Mouse (Mus musculus): ENCODE measurements around the gene Vipr2. TPM values are rescaled to one million over a fixed set of nuclear protein-coding genes. Genes with fewer than 3 reads are reported as not detected.

The Vipr2 gene
- polyA plus RNA-seq, 1 experiment from 2014 or later, result 0.64 TPM

- Histone ChIP-seq H3K4me2 (ENCODE audit: low read depth, low read length) (no peak overlapping the region), H3K27me3 (ENCODE audit: control insufficient read depth, insufficient read depth, low read length) (no peaks in the 10 kb centered on the region), H3K9ac (ENCODE audit: low read length) (no peak overlapping the region), H3K27ac (ENCODE audit: low read length) (no peak overlapping the region), H3K4me3 (ENCODE audit: low read length) (no peak overlapping the region), H3K9me3 (replicated peaks; ENCODE audit: control insufficient read depth, low read length) (no peaks in the 10 kb centered on the region), H3K4me1 (ENCODE audit: control insufficient read depth, insufficient read depth, low read length) (no peaks in the 10 kb centered on the region), H3K36me3 (ENCODE audit: control insufficient read depth, insufficient read depth) (no peaks in the 10 kb centered on the region)
- no peak for ATAC-seq (replicated peaks; ENCODE audit: extremely low read depth, insufficient read depth, low FRiP score)
- WGBS, result 78% methylated on average over 2 of the region's 2 CpGs
Observed at GRCm38 (mm10) chr12:116159695-116160094, 82.2 kb downstream of the Vipr2 start.

DNA sequence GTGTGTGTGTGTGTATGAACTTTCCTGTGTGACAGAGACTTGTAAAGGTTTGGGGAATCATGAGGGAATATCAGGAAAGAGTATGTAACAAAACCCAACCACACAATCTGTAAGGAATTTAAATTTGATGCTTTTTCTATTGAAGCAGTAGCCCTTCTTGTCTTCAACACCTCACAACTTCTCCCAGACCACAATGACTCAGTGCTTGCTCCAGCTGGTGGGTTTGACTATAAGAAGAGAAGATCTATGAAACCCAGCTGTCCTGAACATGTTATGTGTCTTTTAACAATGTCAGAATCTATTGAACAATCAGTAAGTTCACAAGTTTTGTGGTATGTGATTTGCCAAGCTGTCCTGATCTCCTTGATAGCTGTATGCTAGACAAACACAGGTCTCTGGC is 87.8 kb downstream of the Vipr2 start:
- no peak overlapping the region for H3K9ac ChIP-seq (ENCODE audit: low read length)

GRCm38 (mm10) chr12:116169666-116170065 is 92.1 kb downstream of the Vipr2 start:
- Histone ChIP-seq H3K27ac (ENCODE audit: low read length) (no peak overlapping the region), H3K9me3 (replicated peaks; ENCODE audit: control insufficient read depth, low read length) (no peaks in the 10 kb centered on the region), H3K4me3 (ENCODE audit: low read length) (no peak overlapping the region), H3K9ac (ENCODE audit: low read length) (no peak overlapping the region), H3K4me2 (ENCODE audit: low read depth, low read length) (no peak overlapping the region), H3K4me1 (ENCODE audit: control insufficient read depth, insufficient read depth, low read length) (no peaks in the 10 kb centered on the region), H3K27me3 (ENCODE audit: control insufficient read depth, insufficient read depth, low read length) (peaks cover 2% of the 10 kb centered on the region; the same call in 1 of the 2 replicates), H3K36me3 (ENCODE audit: control insufficient read depth, insufficient read depth) (no peaks in the 10 kb centered on the region)
- ATAC-seq (replicated peaks; ENCODE audit: extremely low read depth, insufficient read depth, low FRiP score), result no peak; the same call in 1 of the 2 replicates
- WGBS, result 51% methylated on average over 5 of the region's 5 CpGs

More for the DNA sequence above, 87.8 kb downstream of the Vipr2 start:
- Histone ChIP-seq H3K4me3 (ENCODE audit: low read length) (no peak overlapping the region), H3K9me3 (replicated peaks; ENCODE audit: control insufficient read depth, low read length) (no peaks in the 10 kb centered on the region), H3K4me1 (ENCODE audit: control insufficient read depth, insufficient read depth, low read length) (no peaks in the 10 kb centered on the region), H3K27me3 (ENCODE audit: control insufficient read depth, insufficient read depth, low read length) (peaks cover 2% of the 10 kb centered on the region; the same call in 1 of the 2 replicates), H3K4me2 (ENCODE audit: low read depth, low read length) (no peak overlapping the region), H3K27ac (ENCODE audit: low read length) (no peak overlapping the region), H3K36me3 (ENCODE audit: control insufficient read depth, insufficient read depth) (no peaks in the 10 kb centered on the region)
- ATAC-seq (replicated peaks; ENCODE audit: extremely low read depth, insufficient read depth, low FRiP score), result no peak

- 77% methylated on average over 3 of the region's 3 CpGs for whole genome bisulfite sequencing
Observed at GRCm38 (mm10) chr12:116176930-116177329, 99.4 kb downstream of the Vipr2 start.

DNA sequence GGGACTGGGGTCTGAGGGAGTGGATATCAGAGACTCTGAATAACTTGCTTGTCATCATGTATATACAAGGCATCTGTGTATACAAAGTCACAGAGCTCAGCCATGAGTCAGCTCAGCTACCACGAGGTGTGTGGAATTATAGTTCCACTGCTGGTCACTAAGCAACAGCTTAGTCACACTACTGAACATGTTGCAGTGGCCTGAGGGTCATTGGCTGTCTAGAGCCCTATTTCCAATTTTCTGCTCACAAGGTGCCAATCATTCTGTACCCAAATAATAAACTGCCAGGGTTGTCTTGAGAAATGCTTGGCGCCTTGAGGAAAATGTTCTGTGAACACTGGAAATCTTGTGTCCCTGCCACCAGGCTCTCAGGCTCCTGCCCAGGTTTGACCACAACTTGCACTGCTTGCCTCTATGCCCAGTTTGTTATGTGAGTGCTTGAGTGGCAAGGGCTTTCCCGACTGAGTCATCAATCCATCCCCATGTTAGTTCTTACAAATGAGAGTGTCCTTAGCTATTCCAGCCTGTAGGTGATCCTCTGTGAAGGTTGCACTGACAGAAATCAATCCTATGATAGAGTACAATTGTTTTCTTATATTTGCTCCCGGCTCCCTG is 104.0 kb downstream of the Vipr2 start:
- Histone ChIP-seq H3K27ac (ENCODE audit: low read length) (no peak overlapping the region), H3K36me3 (ENCODE audit: control insufficient read depth, insufficient read depth) (no peaks in the 10 kb centered on the region), H3K4me2 (ENCODE audit: low read depth, low read length) (no peak overlapping the region), H3K9ac (ENCODE audit: low read length) (no peak overlapping the region), H3K27me3 (ENCODE audit: control insufficient read depth, insufficient read depth, low read length) (no peaks in the 10 kb centered on the region), H3K4me3 (ENCODE audit: low read length) (no peak overlapping the region), H3K4me1 (ENCODE audit: control insufficient read depth, insufficient read depth, low read length) (no peaks in the 10 kb centered on the region), H3K9me3 (replicated peaks; ENCODE audit: control insufficient read depth, low read length) (no peaks in the 10 kb centered on the region)
- no peak for ATAC-seq (replicated peaks; ENCODE audit: extremely low read depth, insufficient read depth, low FRiP score)
- WGBS, result 68% methylated on average over 4 of the region's 4 CpGs

More at GRCm38 (mm10) chr12:116176930-116177329, 99.4 kb downstream of the Vipr2 start:
- Histone ChIP-seq H3K36me3 (ENCODE audit: control insufficient read depth, insufficient read depth) (no peaks in the 10 kb centered on the region), H3K27me3 (ENCODE audit: control insufficient read depth, insufficient read depth, low read length) (no peaks in the 10 kb centered on the region), H3K9ac (ENCODE audit: low read length) (no peak overlapping the region), H3K4me1 (ENCODE audit: control insufficient read depth, insufficient read depth, low read length) (no peaks in the 10 kb centered on the region), H3K4me2 (ENCODE audit: low read depth, low read length) (no peak overlapping the region), H3K9me3 (replicated peaks; ENCODE audit: control insufficient read depth, low read length) (no peaks in the 10 kb centered on the region), H3K4me3 (ENCODE audit: low read length) (no peak overlapping the region), H3K27ac (ENCODE audit: low read length) (no peak overlapping the region)
- no peak for ATAC-seq (replicated peaks; ENCODE audit: extremely low read depth, insufficient read depth, low FRiP score)

DNA sequence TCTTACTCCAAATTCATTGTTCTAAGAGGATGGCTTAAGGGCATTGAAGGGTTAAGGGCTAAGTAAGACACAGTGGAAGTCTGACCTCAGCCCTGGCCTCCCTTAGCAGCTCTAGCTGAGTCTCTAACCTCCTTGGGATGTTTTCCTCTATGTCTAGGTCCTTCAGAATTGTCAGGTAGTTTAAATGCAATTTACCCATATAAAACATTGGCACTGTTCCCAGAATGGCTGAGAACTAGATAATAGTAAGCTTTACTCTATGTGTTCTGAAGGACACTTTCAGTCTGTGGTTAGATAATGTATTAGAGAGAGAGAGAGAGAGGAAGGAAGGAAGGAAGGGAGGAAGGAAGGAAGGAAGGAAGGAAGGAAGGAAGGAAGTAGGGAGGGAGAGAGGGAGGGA is 104.8 kb downstream of the Vipr2 start:
- no peaks in the 10 kb centered on the region for H3K36me3 ChIP-seq (ENCODE audit: control insufficient read depth, insufficient read depth)
- no peaks in the 10 kb centered on the region for H3K9me3 ChIP-seq (replicated peaks; ENCODE audit: control insufficient read depth, low read length)
- H3K4me2 ChIP-seq (ENCODE audit: low read depth, low read length), result no peak overlapping the region
- no peak overlapping the region for H3K9ac ChIP-seq (ENCODE audit: low read length)
- H3K4me3 ChIP-seq (ENCODE audit: low read length), result no peak overlapping the region
- ATAC-seq (replicated peaks; ENCODE audit: extremely low read depth, insufficient read depth, low FRiP score), result no peak
- H3K27ac ChIP-seq (ENCODE audit: low read length), result no peak overlapping the region
- no peaks in the 10 kb centered on the region for H3K4me1 ChIP-seq (ENCODE audit: control insufficient read depth, insufficient read depth, low read length)
- no peaks in the 10 kb centered on the region for H3K27me3 ChIP-seq (ENCODE audit: control insufficient read depth, insufficient read depth, low read length)

DNA sequence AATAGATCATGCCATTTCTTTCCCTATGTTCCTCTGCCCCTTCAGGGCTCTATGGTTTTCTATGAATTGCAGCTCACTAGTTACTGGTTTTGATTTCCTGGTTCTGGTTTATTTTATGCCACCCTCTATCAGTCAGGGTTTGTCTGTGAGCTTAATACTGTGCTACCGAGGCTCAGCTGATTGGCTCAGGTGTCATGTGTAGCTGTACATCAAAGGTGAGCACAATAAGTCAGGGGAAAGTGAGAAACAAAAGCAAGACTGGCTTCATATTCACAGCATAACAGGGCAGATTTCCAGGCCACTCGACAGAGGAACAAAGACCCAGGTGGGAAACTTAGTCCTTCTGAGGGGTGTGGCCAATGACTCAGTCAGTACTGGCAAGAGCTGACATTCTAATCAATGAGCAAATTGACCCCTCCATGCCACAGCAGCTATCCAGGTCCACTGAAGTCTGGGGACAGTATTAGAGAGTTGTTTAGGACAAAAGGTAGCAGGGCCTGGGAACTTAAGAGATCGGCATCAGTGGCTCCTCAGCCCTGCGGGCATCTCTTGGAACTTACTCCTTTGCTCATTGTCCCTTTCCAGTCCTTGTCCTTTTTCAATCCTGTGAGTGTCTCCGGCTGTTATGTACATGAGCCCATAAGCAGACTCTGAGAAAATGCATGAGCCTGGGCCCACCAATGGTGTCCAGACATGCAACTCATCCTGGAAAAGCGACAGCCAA is 105.8 kb downstream of the Vipr2 start:
- Histone ChIP-seq H3K4me2 (ENCODE audit: low read depth, low read length) (no peak overlapping the region), H3K27me3 (ENCODE audit: control insufficient read depth, insufficient read depth, low read length) (no peaks in the 10 kb centered on the region), H3K9me3 (replicated peaks; ENCODE audit: control insufficient read depth, low read length) (no peaks in the 10 kb centered on the region), H3K36me3 (ENCODE audit: control insufficient read depth, insufficient read depth) (no peaks in the 10 kb centered on the region), H3K4me1 (ENCODE audit: control insufficient read depth, insufficient read depth, low read length) (no peaks in the 10 kb centered on the region), H3K9ac (ENCODE audit: low read length) (no peak overlapping the region), H3K4me3 (ENCODE audit: low read length) (no peak overlapping the region), H3K27ac (ENCODE audit: low read length) (no peak overlapping the region)
- WGBS, result 77% methylated on average over 6 of the region's 6 CpGs
- ATAC-seq (replicated peaks; ENCODE audit: extremely low read depth, insufficient read depth, low FRiP score), result no peak

GRCm38 (mm10) chr12:116193952-116194351 is 116.4 kb downstream of the Vipr2 start:
- H3K4me3 ChIP-seq (ENCODE audit: low read length), result no peak overlapping the region
- H3K27ac ChIP-seq (ENCODE audit: low read length), result no peak overlapping the region
- H3K9ac ChIP-seq (ENCODE audit: low read length), result no peak overlapping the region
- no peaks in the 10 kb centered on the region for H3K27me3 ChIP-seq (ENCODE audit: control insufficient read depth, insufficient read depth, low read length)
- 62% methylated on average over 6 of the region's 6 CpGs for WGBS
- no peak for ATAC-seq (replicated peaks; ENCODE audit: extremely low read depth, insufficient read depth, low FRiP score)
- H3K4me1 ChIP-seq (ENCODE audit: control insufficient read depth, insufficient read depth, low read length), result no peaks in the 10 kb centered on the region
- H3K36me3 ChIP-seq (ENCODE audit: control insufficient read depth, insufficient read depth), result no peaks in the 10 kb centered on the region
- H3K9me3 ChIP-seq (replicated peaks; ENCODE audit: control insufficient read depth, low read length), result no peaks in the 10 kb centered on the region
- no peak overlapping the region for H3K4me2 ChIP-seq (ENCODE audit: low read depth, low read length)

DNA sequence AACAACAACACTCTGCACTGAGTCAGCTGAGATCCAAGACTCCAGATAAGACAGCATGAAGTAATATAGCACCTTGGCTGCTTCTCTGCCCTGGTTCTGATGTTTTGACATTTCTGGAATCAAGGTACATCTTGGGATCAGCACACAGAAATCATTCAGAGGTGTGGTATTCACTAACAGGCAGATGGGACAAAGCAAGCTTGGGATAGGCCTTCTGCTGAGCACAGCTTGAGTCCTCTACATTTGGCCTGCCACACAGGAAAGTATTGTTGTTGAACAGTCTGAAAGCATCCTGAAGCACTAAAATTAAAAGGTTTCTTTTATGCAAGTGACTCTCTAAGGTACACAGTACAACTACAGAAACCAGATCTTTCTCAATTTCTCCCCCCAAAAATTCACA is 117.1 kb downstream of the Vipr2 start:
- H3K27ac ChIP-seq (ENCODE audit: low read length), result no peak overlapping the region
- no peak for ATAC-seq (replicated peaks; ENCODE audit: extremely low read depth, insufficient read depth, low FRiP score)
- no peak overlapping the region for H3K4me3 ChIP-seq (ENCODE audit: low read length)
- no peak overlapping the region for H3K9ac ChIP-seq (ENCODE audit: low read length)
- no peaks in the 10 kb centered on the region for H3K4me1 ChIP-seq (ENCODE audit: control insufficient read depth, insufficient read depth, low read length)
- no peaks in the 10 kb centered on the region for H3K27me3 ChIP-seq (ENCODE audit: control insufficient read depth, insufficient read depth, low read length)
- H3K36me3 ChIP-seq (ENCODE audit: control insufficient read depth, insufficient read depth), result no peaks in the 10 kb centered on the region
- no peak overlapping the region for H3K4me2 ChIP-seq (ENCODE audit: low read depth, low read length)
- H3K9me3 ChIP-seq (replicated peaks; ENCODE audit: control insufficient read depth, low read length), result no peaks in the 10 kb centered on the region
